Mouse (Mus musculus): ENCODE results near the gene Olfr1396. TPM values are rescaled to one million over a fixed set of nuclear protein-coding genes. Genes with fewer than 3 reads are reported as not detected.

Olfr1396 gene
- polyA plus RNA-seq, 1 experiment from 2014 or later, result not detected

- WGBS, result 90% methylated on average over 6 of the region's 6 CpGs
- Histone ChIP-seq H3K27ac (ENCODE audit: low read depth, low read length) (no peak overlapping the region), H3K4me2 (ENCODE audit: low read depth, low read length, severe bottlenecking) (no peak overlapping the region), H3K4me1 (replicated peaks; ENCODE audit: control insufficient read depth, insufficient read depth, low read length) (no peaks in the 10 kb centered on the region), H3K36me3 (ENCODE audit: control insufficient read depth, insufficient read depth, low read length) (no peaks in the 10 kb centered on the region), H3K9me3 (ENCODE audit: control insufficient read depth, low read length) (no peaks in the 10 kb centered on the region), H3K27me3 (ENCODE audit: control insufficient read depth, insufficient read depth, low read length) (no peaks in the 10 kb centered on the region), H3K4me3 (ENCODE audit: low read depth, low read length) (no peak overlapping the region), H3K9ac (ENCODE audit: low read length) (no peak overlapping the region)
- ATAC-seq (replicated peaks; ENCODE audit: low FRiP score), result no peak
- no peak for DNase-seq (ENCODE audit: low spot score)
Measured at GRCm38 (mm10) chr11:49093861-49094660, 20.6 kb downstream of the Olfr1396 start.

GRCm38 (mm10) chr11:49092786-49093185, 21.9 kb downstream of the Olfr1396 start:
- 92% methylated on average over 2 of the region's 2 CpGs for WGBS
- Histone ChIP-seq H3K4me1 (replicated peaks; ENCODE audit: control insufficient read depth, insufficient read depth, low read length) (no peaks in the 10 kb centered on the region), H3K4me2 (ENCODE audit: low read depth, low read length, severe bottlenecking) (no peak overlapping the region), H3K27ac (ENCODE audit: low read depth, low read length) (no peak overlapping the region), H3K9ac (ENCODE audit: low read length) (no peak overlapping the region), H3K36me3 (ENCODE audit: control insufficient read depth, insufficient read depth, low read length) (no peaks in the 10 kb centered on the region), H3K4me3 (ENCODE audit: low read depth, low read length) (no peak overlapping the region), H3K27me3 (ENCODE audit: control insufficient read depth, insufficient read depth, low read length) (no peaks in the 10 kb centered on the region), H3K9me3 (ENCODE audit: control insufficient read depth, low read length) (no peaks in the 10 kb centered on the region)
- ATAC-seq (replicated peaks; ENCODE audit: low FRiP score) (no peak), DNase-seq (ENCODE audit: low spot score) (no peak)

GRCm38 (mm10) chr11:49092053-49092586, 22.6 kb downstream of the Olfr1396 start:
- 96% methylated on average over 1 of the region's 1 CpGs for WGBS
- Histone ChIP-seq H3K27me3 (ENCODE audit: control insufficient read depth, insufficient read depth, low read length) (no peaks in the 10 kb centered on the region), H3K9me3 (ENCODE audit: control insufficient read depth, low read length) (no peaks in the 10 kb centered on the region), H3K36me3 (ENCODE audit: control insufficient read depth, insufficient read depth, low read length) (no peaks in the 10 kb centered on the region), H3K4me1 (replicated peaks; ENCODE audit: control insufficient read depth, insufficient read depth, low read length) (no peaks in the 10 kb centered on the region), H3K4me2 (ENCODE audit: low read depth, low read length, severe bottlenecking) (no peak overlapping the region), H3K4me3 (ENCODE audit: low read depth, low read length) (no peak overlapping the region), H3K27ac (ENCODE audit: low read depth, low read length) (no peak overlapping the region), H3K9ac (ENCODE audit: low read length) (no peak overlapping the region)
- ATAC-seq (replicated peaks; ENCODE audit: low FRiP score), result no peak
- DNase-seq (ENCODE audit: low spot score), result no peak

GRCm38 (mm10) chr11:49091171-49091570, 23.5 kb downstream of the Olfr1396 start:
- no peaks in the 10 kb centered on the region for H3K36me3 ChIP-seq (ENCODE audit: control insufficient read depth, insufficient read depth, low read length)
- no peaks in the 10 kb centered on the region for H3K27me3 ChIP-seq (ENCODE audit: control insufficient read depth, insufficient read depth, low read length)
- ATAC-seq (replicated peaks; ENCODE audit: low FRiP score), result no peak
- no peak overlapping the region for H3K9ac ChIP-seq (ENCODE audit: low read length)
- H3K4me1 ChIP-seq (replicated peaks; ENCODE audit: control insufficient read depth, insufficient read depth, low read length), result no peaks in the 10 kb centered on the region
- no peak overlapping the region for H3K27ac ChIP-seq (ENCODE audit: low read depth, low read length)
- H3K4me2 ChIP-seq (ENCODE audit: low read depth, low read length, severe bottlenecking), result no peak overlapping the region
- 83% methylated on average over 4 of the region's 4 CpGs for WGBS
- no peak overlapping the region for H3K4me3 ChIP-seq (ENCODE audit: low read depth, low read length)
- no peak for DNase-seq (ENCODE audit: low spot score)
- H3K9me3 ChIP-seq (ENCODE audit: control insufficient read depth, low read length), result no peaks in the 10 kb centered on the region

- WGBS, result 87% methylated on average over 5 of the region's 5 CpGs
- H3K4me2 ChIP-seq (ENCODE audit: low read depth, low read length, severe bottlenecking), result no peak overlapping the region
- H3K4me3 ChIP-seq (ENCODE audit: low read depth, low read length), result no peak overlapping the region
- H3K9ac ChIP-seq (ENCODE audit: low read length), result no peak overlapping the region
- no peaks in the 10 kb centered on the region for H3K9me3 ChIP-seq (ENCODE audit: control insufficient read depth, low read length)
- no peaks in the 10 kb centered on the region for H3K36me3 ChIP-seq (ENCODE audit: control insufficient read depth, insufficient read depth, low read length)
- ATAC-seq (replicated peaks; ENCODE audit: low FRiP score) (no peak), DNase-seq (ENCODE audit: low spot score) (no peak)
- H3K27ac ChIP-seq (ENCODE audit: low read depth, low read length), result no peak overlapping the region
- no peaks in the 10 kb centered on the region for H3K4me1 ChIP-seq (replicated peaks; ENCODE audit: control insufficient read depth, insufficient read depth, low read length)
- H3K27me3 ChIP-seq (ENCODE audit: control insufficient read depth, insufficient read depth, low read length), result no peaks in the 10 kb centered on the region
Measured at GRCm38 (mm10) chr11:49090551-49090950, 24.1 kb downstream of the Olfr1396 start.

- Histone ChIP-seq H3K9ac (ENCODE audit: low read length) (no peak overlapping the region), H3K4me1 (replicated peaks; ENCODE audit: control insufficient read depth, insufficient read depth, low read length) (no peaks in the 10 kb centered on the region), H3K36me3 (ENCODE audit: control insufficient read depth, insufficient read depth, low read length) (no peaks in the 10 kb centered on the region), H3K4me2 (ENCODE audit: low read depth, low read length, severe bottlenecking) (no peak overlapping the region), H3K4me3 (ENCODE audit: low read depth, low read length) (no peak overlapping the region), H3K27me3 (ENCODE audit: control insufficient read depth, insufficient read depth, low read length) (no peaks in the 10 kb centered on the region), H3K27ac (ENCODE audit: low read depth, low read length) (no peak overlapping the region), H3K9me3 (ENCODE audit: control insufficient read depth, low read length) (no peaks in the 10 kb centered on the region)
- WGBS, result 86% methylated on average over 3 of the region's 3 CpGs
- ATAC-seq (replicated peaks; ENCODE audit: low FRiP score), result no peak
- DNase-seq (ENCODE audit: low spot score), result no peak
Measured at GRCm38 (mm10) chr11:49089735-49090507, 24.8 kb downstream of the Olfr1396 start.

GRCm38 (mm10) chr11:49088990-49089652, 25.6 kb downstream of the Olfr1396 start:
- H3K9me3 ChIP-seq (ENCODE audit: control insufficient read depth, low read length), result no peaks in the 10 kb centered on the region
- WGBS, result 91% methylated on average over 5 of the region's 5 CpGs
- no peaks in the 10 kb centered on the region for H3K36me3 ChIP-seq (ENCODE audit: control insufficient read depth, insufficient read depth, low read length)
- H3K4me1 ChIP-seq (replicated peaks; ENCODE audit: control insufficient read depth, insufficient read depth, low read length), result no peaks in the 10 kb centered on the region
- H3K27me3 ChIP-seq (ENCODE audit: control insufficient read depth, insufficient read depth, low read length), result no peaks in the 10 kb centered on the region
- DNase-seq (ENCODE audit: low spot score) (no peak), ATAC-seq (replicated peaks; ENCODE audit: low FRiP score) (no peak)
- H3K27ac ChIP-seq (ENCODE audit: low read depth, low read length), result no peak overlapping the region
- H3K4me2 ChIP-seq (ENCODE audit: low read depth, low read length, severe bottlenecking), result no peak overlapping the region
- H3K4me3 ChIP-seq (ENCODE audit: low read depth, low read length), result no peak overlapping the region
- no peak overlapping the region for H3K9ac ChIP-seq (ENCODE audit: low read length)

- no peak overlapping the region for H3K4me3 ChIP-seq (ENCODE audit: low read depth, low read length)
Measured at GRCm38 (mm10) chr11:49087830-49088616, 26.7 kb downstream of the Olfr1396 start.

More at GRCm38 (mm10) chr11:49087830-49088616, 26.7 kb downstream of the Olfr1396 start:
- H3K27ac ChIP-seq (ENCODE audit: low read depth, low read length), result no peak overlapping the region
- 46% methylated on average over 22 of the region's 22 CpGs for WGBS
- no peaks in the 10 kb centered on the region for H3K27me3 ChIP-seq (ENCODE audit: control insufficient read depth, insufficient read depth, low read length)
- H3K4me1 ChIP-seq (replicated peaks; ENCODE audit: control insufficient read depth, insufficient read depth, low read length), result no peaks in the 10 kb centered on the region
- no peaks in the 10 kb centered on the region for H3K36me3 ChIP-seq (ENCODE audit: control insufficient read depth, insufficient read depth, low read length)
- DNase-seq (ENCODE audit: low spot score) (peak; percentile 53), ATAC-seq (replicated peaks; ENCODE audit: low FRiP score) (0 out of 2 replicates have a peak, but pooled peaks have one; percentile 39)
- H3K9me3 ChIP-seq (ENCODE audit: control insufficient read depth, low read length), result no peaks in the 10 kb centered on the region
- H3K9ac ChIP-seq (ENCODE audit: low read length), result no peak overlapping the region
- H3K4me2 ChIP-seq (ENCODE audit: low read depth, low read length, severe bottlenecking), result no peak overlapping the region

All from forebrain, embryonic 11.5 days (tissue).